Mouse (Mus musculus) cerebral cortex, adult 2 months (tissue): ENCODE results near the gene Prep.

Experiments used
- WGBS: fragments of 180-500 bp; shearing (Covaris S2); methylation state at CpG from one replicate; pipeline ENCODE4 v1.1.7; 2018; 5-methylcytosine and 5-hydroxymethylcytosine counted together

Gene Prep

GRCm38 (mm10) chr10:45066931-45067308 lies at the start of gene Prep:
Gene Prep (plus strand): TSS chr10:45067203.
- WGBS = under 1% methylated on average over 43 of the region's 57 CpGs

- WGBS = 89% methylated on average over 13 of the region's 13 CpGs
Measured at GRCm38 (mm10) chr10:45017352-45017751, 49.7 kb upstream of the Prep start.

- 68% methylated on average over 10 of the region's 10 CpGs for WGBS
Measured at GRCm38 (mm10) chr10:45017851-45018250, 49.2 kb upstream of the Prep start.

- 68% methylated on average over 7 of the region's 7 CpGs for WGBS
Measured at GRCm38 (mm10) chr10:45019418-45019817, 47.6 kb upstream of the Prep start.

GRCm38 (mm10) chr10:45019849-45020248 lies 47.2 kb upstream of the Prep start:
- WGBS = 90% methylated on average over 10 of the region's 10 CpGs

- 79% methylated on average over 10 of the region's 10 CpGs for WGBS
Measured at GRCm38 (mm10) chr10:45020291-45020690, 46.7 kb upstream of the Prep start.

- WGBS = 67% methylated on average over 4 of the region's 4 CpGs
Measured at GRCm38 (mm10) chr10:45025184-45025583, 41.8 kb upstream of the Prep start.

GRCm38 (mm10) chr10:45026935-45027334 lies 40.1 kb upstream of the Prep start:
- WGBS = 93% methylated on average over 7 of the region's 7 CpGs

- WGBS = 23% methylated on average over 12 of the region's 12 CpGs
Measured at GRCm38 (mm10) chr10:45045268-45045928, 21.6 kb upstream of the Prep start.

- WGBS = 74% methylated on average over 11 of the region's 11 CpGs
Measured at GRCm38 (mm10) chr10:45048158-45048557, 18.8 kb upstream of the Prep start.

GRCm38 (mm10) chr10:45048622-45049021 lies 18.4 kb upstream of the Prep start:
- WGBS = 54% methylated on average over 11 of the region's 11 CpGs

GRCm38 (mm10) chr10:45051125-45051744 lies 15.8 kb upstream of the Prep start:
- WGBS = 67% methylated on average over 11 of the region's 11 CpGs

- 91% methylated on average over 6 of the region's 6 CpGs for WGBS
Measured at GRCm38 (mm10) chr10:45058361-45058760, 8.6 kb upstream of the Prep start.

- 68% methylated on average over 1 of the region's 1 CpGs for WGBS
Measured at GRCm38 (mm10) chr10:45060841-45061240, 6.2 kb upstream of the Prep start.

GRCm38 (mm10) chr10:45066131-45066930 lies 672 bp upstream of the Prep start:
- 13% methylated on average over 12 of the region's 12 CpGs for whole genome bisulfite sequencing

- WGBS = under 1% methylated on average over 28 of the region's 28 CpGs
Measured at GRCm38 (mm10) chr10:45067436-45067925, 478 bp downstream of the Prep start.

- 84% methylated on average over 6 of the region's 6 CpGs for WGBS
Measured at GRCm38 (mm10) chr10:45069557-45069956, 2.6 kb downstream of the Prep start.

- 92% methylated on average over 5 of the region's 5 CpGs for WGBS
Measured at GRCm38 (mm10) chr10:45070362-45070761, 3.4 kb downstream of the Prep start.

GRCm38 (mm10) chr10:45070929-45071813 lies 4.2 kb downstream of the Prep start:
- WGBS = 89% methylated on average over 13 of the region's 13 CpGs

GRCm38 (mm10) chr10:45072339-45072738 lies 5.3 kb downstream of the Prep start:
- 97% methylated on average over 4 of the region's 4 CpGs for WGBS

GRCm38 (mm10) chr10:45074543-45074942 lies 7.5 kb downstream of the Prep start:
- WGBS = 72% methylated on average over 6 of the region's 6 CpGs
